ENCODE assay signal across 23 mouse cellular contexts in genomic region chr6:59132410-59132809, GRCm38 (mm10).
DNase-seq lines count a peak whose midpoint lies in the region; ATAC-seq lines count a peak whose summit lies in the region.
"Had no signal": no experiment of that assay in that cellular context is flagged by ENCODE, and none has a peak within 500 bp of the region (broad histone marks: within the 10 kb centered on the region; RNA-seq: fewer than 3 reads in every experiment).

No protein-coding gene starts in this region.

- no peaks in the 10 kb centered on the region for H3K36me3 ChIP-seq in kidney, embryonic 16.5 days (ENCODE audit: insufficient read depth, low read length)
- H3K36me3 ChIP-seq: forebrain, embryonic 12.5 days; heart, embryonic 13.5 days; hindbrain, embryonic 13.5 days; limb, embryonic 10.5 days; liver, embryonic 13.5 days; midbrain, embryonic 12.5 days; neural tube, embryonic 12.5 days; stomach, embryonic 15.5 days had no signal

- H3K9me3 ChIP-seq in kidney, embryonic 16.5 days (ENCODE audit: low read length) = no peaks in the 10 kb centered on the region
- H3K9me3 ChIP-seq: forebrain, embryonic 12.5 days; heart, embryonic 13.5 days; hindbrain, embryonic 13.5 days; limb, embryonic 10.5 days; liver, embryonic 13.5 days; midbrain, embryonic 12.5 days; neural tube, embryonic 12.5 days; stomach, embryonic 15.5 days had no signal

- no peaks in the 10 kb centered on the region for H3K4me1 ChIP-seq in kidney, embryonic 16.5 days (ENCODE audit: insufficient read depth, low read length)
- H3K4me1 ChIP-seq: forebrain, embryonic 12.5 days; heart, embryonic 13.5 days; hindbrain, embryonic 13.5 days; limb, embryonic 10.5 days; liver, embryonic 13.5 days; midbrain, embryonic 12.5 days; neural tube, embryonic 12.5 days; stomach, embryonic 15.5 days had no signal

- DNase-seq in kidney, postnatal 14 days = peak; percentile 3
- DNase-seq in 416B (ENCODE audit: low read depth) (peak; percentile 33), adipocyte (ENCODE audit: low spot score) (peak; percentile 93)
- peak; percentile 7 for DNase-seq in lung, postnatal 25 days (ENCODE audit: low spot score)
- DNase-seq in spleen, adult 18-20 months = no peak
- DNase-seq in layer of hippocampus, adult 9-10 months (ENCODE audit: low spot score) = no peak
- DNase-seq: adrenal gland, postnatal 14 days; cerebellum, adult 9-11 months; gastrocnemius, adult 2 months; kidney, postnatal 10 days; layer of hippocampus, adult 9-11 months; liver, embryonic 13.5 days; thymus, adult 18-20 months had no signal

- H3K9ac ChIP-seq in kidney, embryonic 16.5 days (replicated peaks; ENCODE audit: low read length) = no peak overlapping the region
- H3K9ac ChIP-seq: forebrain, embryonic 12.5 days; heart, embryonic 13.5 days; hindbrain, embryonic 13.5 days; liver, embryonic 13.5 days; midbrain, embryonic 12.5 days; neural tube, embryonic 12.5 days; stomach, embryonic 15.5 days had no signal

- no peak overlapping the region for H3K4me3 ChIP-seq in kidney, embryonic 16.5 days (ENCODE audit: low read length)
- H3K4me3 ChIP-seq: forebrain, embryonic 12.5 days; gastrocnemius, adult 2 months; heart, embryonic 13.5 days; hindbrain, embryonic 13.5 days; limb, embryonic 10.5 days; liver, embryonic 13.5 days; midbrain, embryonic 12.5 days; neural tube, embryonic 12.5 days; stomach, embryonic 15.5 days had no signal

- H3K27me3 ChIP-seq in kidney, embryonic 16.5 days (ENCODE audit: insufficient read depth, low read length) = no peaks in the 10 kb centered on the region
- H3K27me3 ChIP-seq: forebrain, embryonic 12.5 days; heart, embryonic 13.5 days; hindbrain, embryonic 13.5 days; liver, embryonic 13.5 days; midbrain, embryonic 12.5 days; neural tube, embryonic 12.5 days; stomach, embryonic 15.5 days had no signal

- WGBS in kidney, embryonic 16.5 days = 66% methylated on average over 2 of the region's 2 CpGs

- no peak overlapping the region for H3K27ac ChIP-seq in kidney, embryonic 16.5 days (ENCODE audit: low read length)
- H3K27ac ChIP-seq: forebrain, embryonic 12.5 days; gastrocnemius, adult 2 months; heart, embryonic 13.5 days; hindbrain, embryonic 13.5 days; limb, embryonic 10.5 days; liver, embryonic 13.5 days; midbrain, embryonic 12.5 days; neural tube, embryonic 12.5 days; stomach, embryonic 15.5 days had no signal

- ATAC-seq in kidney, embryonic 16.5 days (ENCODE audit: low FRiP score, low TSS enrichment) = no peak
- ATAC-seq: activated CD4-positive, CD25-positive, alpha-beta regulatory T cell, adult 4 months; inflammation-experienced regulatory T-cells, adult 6 months had no signal

- H3K4me2 ChIP-seq in kidney, embryonic 16.5 days (replicated peaks; ENCODE audit: low read depth, low read length) = no peak overlapping the region
- H3K4me2 ChIP-seq: forebrain, embryonic 12.5 days; heart, embryonic 13.5 days; hindbrain, embryonic 13.5 days; liver, embryonic 13.5 days; midbrain, embryonic 12.5 days; neural tube, embryonic 12.5 days; stomach, embryonic 15.5 days had no signal

Comparison
In these comparisons a context has a peak if more than half of its experiments do, and no peak if none do; other contexts are left out.
1. DNase-seq: peak in kidney, postnatal 14 days (single experiment), 416B (single experiment), adipocyte (single experiment) and lung, postnatal 25 days (single experiment); none in spleen, adult 18-20 months (0 of 2) and layer of hippocampus, adult 9-10 months (single experiment).